Mouse (Mus musculus) hindbrain, embryonic 13.5 days (tissue): ENCODE measurements at regions not wholly inside any gene's neighbourhood (a gene's known extent, or its start where the extent isn't known, plus 50 kb on each side); places are given as distances from the start of the nearest gene placed in this dataset.

Source experiments
- ATAC-seq: fragments of 200-750 bp; cut with Nextera tagmentation; 2 replicates; pipeline ENCODE4 v1.8.0; 2017; ENCODE audit warnings: moderate TSS enrichment; ENCODE audit not compliant: low FRiP score
- H3K27ac ChIP-seq: fragments of 300-500 bp; sonication (generic); 2 replicates; pipeline ENCODE4 v1.5.1; 2015; ENCODE audit warnings: inconsistent platforms, mild to moderate bottlenecking, moderate library complexity
- H3K27me3 ChIP-seq: fragments of 300-500 bp; sonication (generic); 2 replicates; pipeline ENCODE4 v1.6.1; 2015; ENCODE audit warnings: mild to moderate bottlenecking, inconsistent platforms
- H3K36me3 ChIP-seq: fragments of 300-500 bp; sonication (generic); 2 replicates; pipeline ENCODE4 v1.6.1; 2015; ENCODE audit warnings: mild to moderate bottlenecking, inconsistent platforms
- H3K4me1 ChIP-seq: fragments of 300-500 bp; sonication (generic); replicated peaks from 2 replicates; pipeline ENCODE4 v1.6.1; 2015; ENCODE audit warnings: inconsistent platforms
- H3K4me2 ChIP-seq: fragments of 300-500 bp; sonication (generic); 2 replicates; pipeline ENCODE4 v1.6.1; 2015; ENCODE audit warnings: inconsistent platforms, mild to moderate bottlenecking, moderate library complexity
- H3K4me3 ChIP-seq: fragments of 300-500 bp; sonication (generic); 2 replicates; pipeline ENCODE4 v1.5.1; 2015; ENCODE audit warnings: mild to moderate bottlenecking, inconsistent platforms
- H3K9ac ChIP-seq: fragments of 300-500 bp; sonication (generic); 2 replicates; pipeline ENCODE4 v1.6.1; 2015; ENCODE audit warnings: mild to moderate bottlenecking, inconsistent platforms
- H3K9me3 ChIP-seq: fragments of 300-500 bp; sonication (generic); 2 replicates; pipeline ENCODE4 v1.6.1; 2016; ENCODE audit warnings: inconsistent platforms
- WGBS: fragments of 180-500 bp; shearing (Covaris S2); methylation state at CpG from one replicate; pipeline ENCODE4 v1.1.7; 2015; 5-methylcytosine and 5-hydroxymethylcytosine counted together

DNA sequence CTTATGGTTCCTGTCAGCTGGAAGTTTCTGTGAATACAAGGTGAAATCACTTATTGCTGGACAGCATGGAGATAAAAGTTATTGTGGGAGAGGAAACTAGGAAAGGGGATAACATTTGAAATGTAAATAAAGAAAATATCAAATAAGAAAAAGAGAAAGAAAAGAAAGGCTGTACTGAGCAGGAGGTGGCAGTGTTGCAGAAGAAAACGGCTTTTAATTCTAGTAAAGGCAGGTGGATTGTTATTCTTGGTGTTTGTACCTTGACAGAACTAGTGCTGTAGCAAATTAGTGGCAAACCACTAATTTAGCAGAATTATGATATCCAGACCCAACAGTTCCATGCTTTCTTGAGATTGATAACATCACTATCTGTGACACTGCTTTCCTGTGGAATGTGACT, 52.6 kb downstream of the Gm10358 start:
- no peak for ATAC-seq
- Histone ChIP-seq H3K4me2 (no peak overlapping the region), H3K27me3 (no peaks in the 10 kb centered on the region), H3K27ac (no peak overlapping the region), H3K9ac (no peak overlapping the region), H3K9me3 (no peaks in the 10 kb centered on the region), H3K4me1 (no peaks in the 10 kb centered on the region), H3K36me3 (no peaks in the 10 kb centered on the region), H3K4me3 (no peak overlapping the region)
- 78% methylated on average over 1 of the region's 1 CpGs for WGBS

DNA sequence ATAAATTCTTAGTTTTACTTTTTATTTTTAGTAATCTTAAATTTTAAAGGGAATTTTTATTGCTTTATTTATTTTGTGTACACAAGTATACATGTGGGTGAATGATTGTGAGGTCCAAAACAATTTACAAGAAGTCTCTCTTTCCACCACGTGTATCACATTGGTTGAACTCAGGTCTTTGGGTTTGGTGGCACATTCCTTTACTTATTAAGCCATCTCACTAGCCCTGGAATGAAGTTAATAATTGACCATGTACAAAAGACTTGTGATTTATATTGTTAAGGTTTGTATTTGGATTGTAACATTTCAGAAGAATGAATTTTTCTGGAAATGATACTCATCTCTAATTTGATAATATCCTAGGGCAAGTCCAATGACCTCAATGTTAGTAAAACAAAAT, 56.2 kb downstream of the Gm10358 start:
- Histone ChIP-seq H3K4me2 (no peak overlapping the region), H3K9me3 (no peaks in the 10 kb centered on the region), H3K9ac (no peak overlapping the region), H3K4me1 (no peaks in the 10 kb centered on the region), H3K36me3 (no peaks in the 10 kb centered on the region), H3K27me3 (no peaks in the 10 kb centered on the region), H3K4me3 (no peak overlapping the region), H3K27ac (no peak overlapping the region)
- 41% methylated on average over 1 of the region's 1 CpGs for WGBS
- ATAC-seq: no peak

DNA sequence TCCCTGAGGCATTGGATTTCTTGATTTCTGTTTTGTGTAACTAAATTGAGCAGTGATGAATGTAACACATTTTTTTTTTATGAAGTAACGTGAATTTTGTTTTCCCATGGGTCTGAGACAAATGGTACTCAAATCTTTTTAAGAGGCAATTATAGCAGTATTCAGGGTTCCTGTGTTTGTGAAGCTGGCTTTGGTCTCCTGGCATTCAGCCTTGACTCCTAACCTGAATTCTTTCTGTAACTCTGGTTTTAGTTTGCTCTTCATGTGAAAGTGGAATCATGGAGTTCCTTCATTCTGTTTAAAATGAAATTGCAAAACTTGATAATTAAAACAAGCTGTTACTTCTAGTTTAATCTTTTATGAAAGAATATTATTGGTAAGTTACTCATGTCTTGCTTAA, 58.3 kb downstream of the Gm10358 start:
- Histone ChIP-seq H3K36me3 (no peaks in the 10 kb centered on the region), H3K4me2 (no peak overlapping the region), H3K27me3 (no peaks in the 10 kb centered on the region), H3K9ac (no peak overlapping the region), H3K9me3 (no peaks in the 10 kb centered on the region), H3K27ac (no peak overlapping the region), H3K4me3 (no peak overlapping the region), H3K4me1 (no peaks in the 10 kb centered on the region)
- 63% methylated on average over 1 of the region's 1 CpGs for WGBS
- ATAC-seq: no peak

DNA sequence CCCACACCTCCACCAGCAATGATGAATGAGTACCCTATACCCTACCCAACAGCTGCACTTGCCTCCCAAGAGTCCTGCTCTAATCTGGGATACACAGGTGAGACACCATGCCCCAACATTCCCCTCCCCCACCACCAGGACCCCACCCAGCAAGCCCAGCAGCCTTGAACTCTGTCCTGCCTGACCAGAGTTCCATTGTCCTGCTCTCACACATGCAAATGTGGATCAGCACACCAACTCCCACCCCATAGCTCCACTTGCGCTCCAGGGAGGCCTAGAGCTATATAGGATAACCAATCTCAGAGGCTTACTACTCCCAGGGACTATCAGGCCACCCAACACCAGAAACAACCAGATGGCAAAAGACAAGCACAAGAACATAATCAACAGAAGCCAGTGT, 85.8 kb downstream of the Gm10358 start:
- Histone ChIP-seq H3K9ac (no peak overlapping the region), H3K4me2 (no peak overlapping the region), H3K36me3 (no peaks in the 10 kb centered on the region), H3K4me1 (no peaks in the 10 kb centered on the region), H3K27ac (no peak overlapping the region), H3K9me3 (no peaks in the 10 kb centered on the region), H3K27me3 (no peaks in the 10 kb centered on the region), H3K4me3 (no peak overlapping the region)
- no peak for ATAC-seq
- 71% methylated on average over 1 of the region's 1 CpGs for WGBS

DNA sequence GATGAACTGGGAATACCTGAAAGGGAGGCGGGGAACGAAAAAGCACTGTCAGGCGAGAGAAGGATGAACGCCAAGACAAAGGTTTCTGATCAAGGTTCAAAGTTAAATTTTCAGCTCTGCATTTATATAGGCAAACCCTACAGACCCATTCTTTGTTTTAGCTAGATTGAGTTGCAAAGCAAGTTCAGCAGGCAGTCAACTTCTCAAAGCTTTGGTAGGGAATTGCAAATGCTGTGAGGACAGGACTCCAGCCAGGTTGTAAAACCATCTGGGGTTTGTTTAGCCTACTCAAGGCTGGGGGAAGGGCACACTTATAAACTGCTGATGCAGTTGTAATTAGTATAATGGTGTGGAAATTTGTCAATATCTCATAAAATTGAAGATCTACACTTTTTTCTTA, 87.9 kb downstream of the Gm10358 start:
- WGBS: 29% methylated on average over 4 of the region's 4 CpGs

DNA sequence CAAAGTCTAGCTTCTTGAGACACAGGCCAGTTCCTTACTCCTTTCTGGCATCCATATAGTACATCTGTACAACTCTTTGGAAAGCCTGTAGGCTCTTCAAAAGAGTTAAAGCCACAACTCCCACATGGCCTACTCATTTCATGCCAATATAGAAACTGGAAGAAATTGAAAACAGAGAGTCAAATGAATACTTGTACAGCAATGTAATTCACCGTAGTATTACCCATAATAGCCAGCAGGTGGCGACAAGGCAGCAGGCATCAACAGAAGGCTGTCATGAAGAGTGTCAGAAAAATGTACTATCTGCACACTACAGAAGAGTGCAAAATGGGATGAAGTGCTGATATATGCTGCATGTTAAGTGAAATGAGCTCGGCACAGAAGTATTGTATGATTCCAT, 90.5 kb downstream of the Gm10358 start:
- 8% methylated on average over 3 of the region's 3 CpGs for WGBS
- Histone ChIP-seq H3K4me2 (no peak overlapping the region), H3K4me1 (no peaks in the 10 kb centered on the region), H3K9me3 (no peaks in the 10 kb centered on the region), H3K9ac (no peak overlapping the region), H3K4me3 (no peak overlapping the region), H3K36me3 (no peaks in the 10 kb centered on the region), H3K27me3 (no peaks in the 10 kb centered on the region), H3K27ac (no peak overlapping the region)
- peak; percentile 76 for ATAC-seq

More for the DNA sequence above, 87.9 kb downstream of the Gm10358 start:
- Histone ChIP-seq H3K4me3 (no peak overlapping the region), H3K36me3 (no peaks in the 10 kb centered on the region), H3K9me3 (no peaks in the 10 kb centered on the region), H3K27ac (no peak overlapping the region), H3K9ac (no peak overlapping the region), H3K4me2 (no peak overlapping the region), H3K27me3 (no peaks in the 10 kb centered on the region), H3K4me1 (no peaks in the 10 kb centered on the region)
- no peak for ATAC-seq

DNA sequence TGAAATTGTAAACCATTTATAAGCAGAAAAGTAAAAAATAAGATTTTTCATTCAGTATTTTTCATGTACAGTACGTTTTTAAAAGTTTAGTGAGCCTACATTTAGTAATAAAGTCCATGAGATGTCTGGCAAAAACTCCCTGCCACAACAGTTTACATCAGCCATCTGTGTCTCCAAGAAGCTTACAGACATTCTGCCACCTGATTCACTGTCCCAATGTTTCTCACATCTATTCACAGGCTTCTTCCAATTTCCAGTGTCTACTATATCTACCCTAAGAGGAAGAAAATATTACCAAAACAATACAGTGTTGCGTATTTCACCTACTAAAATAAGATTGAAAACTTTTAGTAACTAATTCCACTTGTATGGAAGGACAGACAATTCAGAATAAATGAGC, 95.7 kb downstream of the Rasd2 start:
- no peaks in the 10 kb centered on the region for H3K36me3 ChIP-seq
- no peaks in the 10 kb centered on the region for H3K4me1 ChIP-seq
- H3K27me3 ChIP-seq: no peaks in the 10 kb centered on the region
- no peak overlapping the region for H3K4me3 ChIP-seq
- no peak for ATAC-seq
- no peaks in the 10 kb centered on the region for H3K9me3 ChIP-seq
- WGBS: 77% methylated on average over 2 of the region's 2 CpGs
- H3K27ac ChIP-seq: no peak overlapping the region
- no peak overlapping the region for H3K4me2 ChIP-seq
- H3K9ac ChIP-seq: no peak overlapping the region

DNA sequence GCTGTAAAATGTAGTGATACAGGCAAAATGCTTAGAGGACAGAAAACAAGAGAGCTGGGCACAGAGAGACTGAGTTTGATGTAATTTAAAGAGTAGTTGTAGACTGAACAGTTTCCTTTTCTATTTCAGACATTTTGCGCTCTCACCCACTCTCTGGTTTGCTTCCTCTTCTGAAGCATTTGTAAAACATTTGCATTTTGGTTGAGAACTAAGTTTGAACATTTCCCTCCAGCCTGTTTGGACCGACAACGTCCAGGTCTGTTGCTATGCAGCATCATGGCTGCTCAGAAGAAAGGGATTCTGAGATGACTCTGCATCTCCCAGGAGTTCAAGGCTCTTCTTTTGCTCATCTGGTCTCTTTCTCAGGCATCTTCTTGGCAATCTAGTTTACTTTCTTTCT, 78.2 kb downstream of the Rasd2 start:
- no peak for ATAC-seq
- no peak overlapping the region for H3K4me3 ChIP-seq
- WGBS: 87% methylated on average over 3 of the region's 3 CpGs
- no peaks in the 10 kb centered on the region for H3K36me3 ChIP-seq
- H3K4me1 ChIP-seq: no peaks in the 10 kb centered on the region
- no peaks in the 10 kb centered on the region for H3K27me3 ChIP-seq
- no peak overlapping the region for H3K27ac ChIP-seq
- H3K4me2 ChIP-seq: no peak overlapping the region
- H3K9me3 ChIP-seq: no peaks in the 10 kb centered on the region
- H3K9ac ChIP-seq: no peak overlapping the region

DNA sequence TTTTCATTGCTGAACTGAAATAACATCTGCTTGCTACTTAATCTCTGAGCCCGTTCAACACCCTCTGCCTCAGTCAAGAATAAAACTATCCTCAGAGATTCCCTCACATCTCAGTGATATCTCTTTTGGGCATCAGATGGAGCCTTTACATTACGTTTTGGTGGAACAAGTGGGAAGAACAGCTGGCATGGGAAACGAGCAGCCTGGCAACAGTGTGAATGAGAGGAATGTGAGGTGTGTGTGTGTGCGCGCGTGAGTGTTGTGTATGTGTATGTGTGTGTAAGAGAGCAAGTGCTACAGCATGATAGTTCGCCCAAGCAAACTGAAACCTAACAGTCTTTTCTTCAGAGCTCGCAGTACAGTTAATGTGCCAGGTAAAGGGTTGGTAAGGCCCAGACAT, 76.2 kb downstream of the Rasd2 start:
- 85% methylated on average over 8 of the region's 8 CpGs for WGBS
- Histone ChIP-seq H3K36me3 (no peaks in the 10 kb centered on the region), H3K27me3 (no peaks in the 10 kb centered on the region), H3K9me3 (no peaks in the 10 kb centered on the region), H3K27ac (no peak overlapping the region), H3K4me2 (no peak overlapping the region), H3K4me3 (no peak overlapping the region), H3K9ac (no peak overlapping the region), H3K4me1 (no peaks in the 10 kb centered on the region)
- no peak for ATAC-seq
